Mouse (Mus musculus): Measurements from ENCODE around the gene Rcc1l. TPM values are rescaled to one million over a fixed set of nuclear protein-coding genes. Genes with fewer than 3 reads are reported as not detected.

The Rcc1l gene
- polyA plus RNA-seq, 1 experiment from 2014 or later = 25.6 TPM

DNA sequence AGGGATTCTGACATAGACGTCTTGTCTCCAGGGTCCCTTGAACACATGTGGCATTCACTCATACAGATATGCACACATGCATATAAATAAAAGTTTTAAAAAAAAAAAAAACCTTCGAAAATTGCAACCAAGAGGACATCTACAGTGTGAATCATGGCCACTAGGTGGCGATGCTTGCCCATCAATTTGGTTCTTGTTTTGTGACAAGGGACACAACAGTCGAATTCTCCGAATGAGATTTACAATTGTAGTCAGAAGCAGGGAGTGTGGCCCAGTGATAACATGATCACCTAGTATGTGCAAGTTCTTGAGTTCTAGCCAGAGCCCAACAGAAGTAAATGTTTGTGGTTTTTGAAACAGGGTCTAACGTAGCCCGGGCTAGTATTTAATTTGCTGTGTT, 3.3 kb upstream of the Rcc1l start:
- ATAC-seq (ENCODE audit: insufficient read depth, low FRiP score) = no peak
- Histone ChIP-seq H3K9me3 (replicated peaks; ENCODE audit: control insufficient read depth, low read length) (no peaks in the 10 kb centered on the region), H3K27ac (ENCODE audit: low read length) (no peak overlapping the region), H3K4me1 (ENCODE audit: control insufficient read depth, insufficient read depth, low read length) (peaks cover 23% of the 10 kb centered on the region), H3K4me3 (replicated peaks; ENCODE audit: low read length) (no peak overlapping the region), H3K36me3 (ENCODE audit: control insufficient read depth, insufficient read depth, low read length) (no peaks in the 10 kb centered on the region), H3K4me2 (ENCODE audit: low read depth, low read length) (no peak overlapping the region), H3K9ac (ENCODE audit: low read length) (no peak overlapping the region), H3K27me3 (ENCODE audit: control insufficient read depth, insufficient read depth, low read length) (no peaks in the 10 kb centered on the region)
- 18% methylated on average over 7 of the region's 7 CpGs for WGBS

- no peak for ATAC-seq (ENCODE audit: insufficient read depth, low FRiP score)
- WGBS = 77% methylated on average over 7 of the region's 7 CpGs
- no peaks in the 10 kb centered on the region for H3K9me3 ChIP-seq (replicated peaks; ENCODE audit: control insufficient read depth, low read length)
Observed at GRCm38 (mm10) chr5:134178536-134178935, 2.0 kb upstream of the Rcc1l start.

GRCm38 (mm10) chr5:134175696-134176095, 878 bp downstream of the Rcc1l start:
- Histone ChIP-seq H3K4me1 (ENCODE audit: control insufficient read depth, insufficient read depth, low read length) (peaks cover 10% of the 10 kb centered on the region), H3K36me3 (ENCODE audit: control insufficient read depth, insufficient read depth, low read length) (no peaks in the 10 kb centered on the region), H3K9me3 (replicated peaks; ENCODE audit: control insufficient read depth, low read length) (no peaks in the 10 kb centered on the region), H3K4me2 (ENCODE audit: low read depth, low read length) (peak overlapping the region; percentile 87), H3K4me3 (replicated peaks; ENCODE audit: low read length) (peak overlapping the region; percentile 89), H3K9ac (ENCODE audit: low read length) (peak overlapping the region; percentile 82), H3K27me3 (ENCODE audit: control insufficient read depth, insufficient read depth, low read length) (no peaks in the 10 kb centered on the region), H3K27ac (ENCODE audit: low read length) (peak overlapping the region; percentile 83)
- WGBS = 12% methylated on average over 10 of the region's 10 CpGs
- no peak for ATAC-seq (ENCODE audit: insufficient read depth, low FRiP score)

More at GRCm38 (mm10) chr5:134178536-134178935, 2.0 kb upstream of the Rcc1l start:
- Histone ChIP-seq H3K9ac (ENCODE audit: low read length) (no peak overlapping the region), H3K36me3 (ENCODE audit: control insufficient read depth, insufficient read depth, low read length) (no peaks in the 10 kb centered on the region), H3K4me1 (ENCODE audit: control insufficient read depth, insufficient read depth, low read length) (peaks cover 25% of the 10 kb centered on the region), H3K27ac (ENCODE audit: low read length) (no peak overlapping the region), H3K4me2 (ENCODE audit: low read depth, low read length) (no peak overlapping the region), H3K4me3 (replicated peaks; ENCODE audit: low read length) (no peak overlapping the region), H3K27me3 (ENCODE audit: control insufficient read depth, insufficient read depth, low read length) (no peaks in the 10 kb centered on the region)

DNA sequence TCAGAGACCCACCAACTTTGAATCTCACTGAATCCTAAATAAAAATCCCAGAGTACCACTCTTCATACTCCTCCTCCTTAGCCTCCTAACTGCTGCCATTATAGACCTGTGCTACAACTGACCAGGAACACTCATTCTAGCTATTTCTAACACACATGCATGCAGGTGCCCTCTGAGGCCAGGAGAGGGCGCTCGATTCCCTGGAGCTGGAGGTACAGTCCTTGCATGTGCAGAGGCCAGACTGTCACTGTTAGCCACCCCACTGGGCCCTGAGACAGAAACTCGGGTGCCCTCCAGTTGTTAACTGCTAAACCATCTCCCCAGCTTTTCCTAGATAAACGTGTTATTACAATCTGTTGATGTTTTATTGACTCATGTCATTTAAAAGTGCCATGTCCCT, 3.4 kb downstream of the Rcc1l start:
- 48% methylated on average over 4 of the region's 4 CpGs for WGBS
- H3K36me3 ChIP-seq (ENCODE audit: control insufficient read depth, insufficient read depth, low read length) = no peaks in the 10 kb centered on the region
- H3K4me1 ChIP-seq (ENCODE audit: control insufficient read depth, insufficient read depth, low read length) = peaks cover 10% of the 10 kb centered on the region
- H3K27me3 ChIP-seq (ENCODE audit: control insufficient read depth, insufficient read depth, low read length) = no peaks in the 10 kb centered on the region
- H3K9me3 ChIP-seq (replicated peaks; ENCODE audit: control insufficient read depth, low read length) = no peaks in the 10 kb centered on the region
- H3K27ac ChIP-seq (ENCODE audit: low read length) = no peak overlapping the region
- no peak overlapping the region for H3K4me3 ChIP-seq (replicated peaks; ENCODE audit: low read length)
- H3K9ac ChIP-seq (ENCODE audit: low read length) = no peak overlapping the region
- H3K4me2 ChIP-seq (ENCODE audit: low read depth, low read length) = no peak overlapping the region
- no peak for ATAC-seq (ENCODE audit: insufficient read depth, low FRiP score)

DNA sequence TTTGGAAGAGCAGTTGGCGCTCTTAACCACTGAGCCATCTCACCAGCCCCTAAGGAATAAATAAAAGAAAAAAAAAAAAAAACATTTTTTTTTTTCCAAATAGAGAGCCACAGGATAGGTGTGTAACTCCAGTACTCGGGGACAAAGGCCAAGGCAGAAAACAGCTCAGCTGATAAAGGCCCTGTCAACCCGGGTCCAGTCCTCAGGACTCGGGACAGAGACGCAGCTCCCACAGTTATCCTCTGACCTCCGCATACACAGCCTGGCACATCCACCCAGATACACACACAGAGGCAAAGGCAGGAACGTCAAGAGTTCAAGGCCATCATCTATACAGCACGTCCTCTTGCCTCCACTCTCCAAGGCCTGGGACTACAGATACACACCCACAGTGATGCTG, 6.4 kb downstream of the Rcc1l start:
- Histone ChIP-seq H3K9ac (ENCODE audit: low read length) (no peak overlapping the region), H3K9me3 (replicated peaks; ENCODE audit: control insufficient read depth, low read length) (no peaks in the 10 kb centered on the region), H3K27me3 (ENCODE audit: control insufficient read depth, insufficient read depth, low read length) (no peaks in the 10 kb centered on the region), H3K4me2 (ENCODE audit: low read depth, low read length) (no peak overlapping the region), H3K4me1 (ENCODE audit: control insufficient read depth, insufficient read depth, low read length) (0 out of 2 replicates have a peak, but pooled peaks cover 3% of the 10 kb centered on the region), H3K27ac (ENCODE audit: low read length) (no peak overlapping the region), H3K4me3 (replicated peaks; ENCODE audit: low read length) (no peak overlapping the region), H3K36me3 (ENCODE audit: control insufficient read depth, insufficient read depth, low read length) (peaks cover 4% of the 10 kb centered on the region; the same call in 1 of the 2 replicates)
- no peak for ATAC-seq (ENCODE audit: insufficient read depth, low FRiP score)
- 92% methylated on average over 8 of the region's 8 CpGs for WGBS

DNA sequence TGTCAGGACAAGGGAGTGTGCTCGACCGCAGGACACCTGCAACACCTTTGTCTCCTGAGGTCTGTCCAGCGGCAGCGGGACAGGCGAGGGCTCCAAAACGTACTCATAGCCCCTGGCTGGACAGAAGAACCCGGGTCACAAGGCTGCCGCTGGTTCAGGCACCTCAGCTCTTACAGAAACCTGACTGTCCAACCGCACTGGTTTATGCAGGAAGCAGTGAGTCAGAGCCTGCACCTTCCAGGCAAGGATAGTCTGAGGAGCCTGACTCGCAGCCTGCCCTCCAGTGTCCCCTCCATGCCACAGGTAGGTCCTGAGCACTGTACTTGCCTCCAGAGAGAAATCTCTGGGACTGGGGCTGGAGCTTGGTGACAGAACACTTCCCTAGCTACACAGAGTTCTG, 7.3 kb downstream of the Rcc1l start:
- H3K27me3 ChIP-seq (ENCODE audit: control insufficient read depth, insufficient read depth, low read length) = no peaks in the 10 kb centered on the region
- peaks cover 4% of the 10 kb centered on the region; the same call in 1 of the 2 replicates for H3K36me3 ChIP-seq (ENCODE audit: control insufficient read depth, insufficient read depth, low read length)
- no peaks in the 10 kb centered on the region for H3K9me3 ChIP-seq (replicated peaks; ENCODE audit: control insufficient read depth, low read length)
- H3K4me2 ChIP-seq (ENCODE audit: low read depth, low read length) = no peak overlapping the region
- no peaks in the 10 kb centered on the region for H3K4me1 ChIP-seq (ENCODE audit: control insufficient read depth, insufficient read depth, low read length)
- H3K9ac ChIP-seq (ENCODE audit: low read length) = no peak overlapping the region
- H3K4me3 ChIP-seq (replicated peaks; ENCODE audit: low read length) = no peak overlapping the region
- WGBS = 89% methylated on average over 10 of the region's 10 CpGs
- no peak overlapping the region for H3K27ac ChIP-seq (ENCODE audit: low read length)
- ATAC-seq (ENCODE audit: insufficient read depth, low FRiP score) = no peak

GRCm38 (mm10) chr5:134168033-134168432, 8.5 kb downstream of the Rcc1l start:
- H3K4me2 ChIP-seq (ENCODE audit: low read depth, low read length) = no peak overlapping the region
- H3K27me3 ChIP-seq (ENCODE audit: control insufficient read depth, insufficient read depth, low read length) = no peaks in the 10 kb centered on the region
- no peaks in the 10 kb centered on the region for H3K9me3 ChIP-seq (replicated peaks; ENCODE audit: control insufficient read depth, low read length)
- no peaks in the 10 kb centered on the region for H3K4me1 ChIP-seq (ENCODE audit: control insufficient read depth, insufficient read depth, low read length)
- no peak overlapping the region for H3K4me3 ChIP-seq (replicated peaks; ENCODE audit: low read length)
- H3K36me3 ChIP-seq (ENCODE audit: control insufficient read depth, insufficient read depth, low read length) = peaks cover 7% of the 10 kb centered on the region; the same call in 1 of the 2 replicates
- 89% methylated on average over 9 of the region's 9 CpGs for WGBS
- H3K9ac ChIP-seq (ENCODE audit: low read length) = no peak overlapping the region
- no peak for ATAC-seq (ENCODE audit: insufficient read depth, low FRiP score)
- no peak overlapping the region for H3K27ac ChIP-seq (ENCODE audit: low read length)

DNA sequence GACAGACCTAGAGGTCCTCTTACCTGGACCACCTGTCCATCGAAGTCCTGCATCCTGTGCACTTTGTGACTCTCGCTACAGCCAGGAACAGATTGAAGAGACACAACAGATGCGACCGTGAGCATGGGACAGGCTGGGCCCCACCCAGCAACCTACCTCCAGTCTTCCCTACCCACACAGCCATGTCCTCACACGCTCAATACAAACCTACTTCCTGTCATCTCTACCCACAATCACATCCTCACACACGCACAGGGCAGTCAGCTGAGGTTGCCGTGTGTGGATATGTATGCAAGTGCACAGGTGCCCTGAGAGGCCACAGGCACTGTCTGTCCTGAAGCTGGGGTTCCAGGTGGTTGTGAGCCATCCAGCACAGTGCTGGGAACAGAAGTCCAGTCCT, 9.9 kb downstream of the Rcc1l start:
- no peaks in the 10 kb centered on the region for H3K9me3 ChIP-seq (replicated peaks; ENCODE audit: control insufficient read depth, low read length)
- 89% methylated on average over 7 of the region's 7 CpGs for WGBS
- peaks cover 12% of the 10 kb centered on the region; the same call in 1 of the 2 replicates for H3K36me3 ChIP-seq (ENCODE audit: control insufficient read depth, insufficient read depth, low read length)
- no peak overlapping the region for H3K4me3 ChIP-seq (replicated peaks; ENCODE audit: low read length)
- H3K27me3 ChIP-seq (ENCODE audit: control insufficient read depth, insufficient read depth, low read length) = no peaks in the 10 kb centered on the region
- no peak overlapping the region for H3K9ac ChIP-seq (ENCODE audit: low read length)
- H3K27ac ChIP-seq (ENCODE audit: low read length) = no peak overlapping the region
- ATAC-seq (ENCODE audit: insufficient read depth, low FRiP score) = no peak
- H3K4me2 ChIP-seq (ENCODE audit: low read depth, low read length) = no peak overlapping the region
- no peaks in the 10 kb centered on the region for H3K4me1 ChIP-seq (ENCODE audit: control insufficient read depth, insufficient read depth, low read length)

- no peak overlapping the region for H3K4me2 ChIP-seq (ENCODE audit: low read depth, low read length)
- H3K4me1 ChIP-seq (ENCODE audit: control insufficient read depth, insufficient read depth, low read length) = no peaks in the 10 kb centered on the region
- H3K27me3 ChIP-seq (ENCODE audit: control insufficient read depth, insufficient read depth, low read length) = no peaks in the 10 kb centered on the region
- 65% methylated on average over 5 of the region's 5 CpGs for WGBS
- H3K9me3 ChIP-seq (replicated peaks; ENCODE audit: control insufficient read depth, low read length) = no peaks in the 10 kb centered on the region
- peaks cover 17% of the 10 kb centered on the region; the same call in 1 of the 2 replicates for H3K36me3 ChIP-seq (ENCODE audit: control insufficient read depth, insufficient read depth, low read length)
- H3K27ac ChIP-seq (ENCODE audit: low read length) = no peak overlapping the region
- H3K9ac ChIP-seq (ENCODE audit: low read length) = no peak overlapping the region
- H3K4me3 ChIP-seq (replicated peaks; ENCODE audit: low read length) = no peak overlapping the region
- 0 out of 2 replicates have a peak, but pooled peaks have one; percentile 39 for ATAC-seq (ENCODE audit: insufficient read depth, low FRiP score)
Observed at GRCm38 (mm10) chr5:134164688-134165087, 11.9 kb downstream of the Rcc1l start.
